Mouse (Mus musculus) thymus, adult 2 months (tissue): ENCODE measurements around the gene Ptpn3.

Source experiments
- CTCF ChIP-seq: fragments of 200-500 bp; IDR thresholded peaks from 2 replicates; pipeline ENCODE4 v1.5.1; 2012; ENCODE audit warnings: mild to moderate bottlenecking, control low read depth, low read length, moderate library complexity, borderline replicate concordance; ENCODE audit not compliant: control insufficient read depth, poor library complexity, insufficient read depth; ENCODE audit errors: extremely low read depth
- POLR2A ChIP-seq: fragments of 200-500 bp; IDR thresholded peaks from 2 replicates; pipeline ENCODE4 v1.6.1; 2012; ENCODE audit warnings: mild to moderate bottlenecking, low read length, control low read depth, moderate library complexity; ENCODE audit not compliant: control insufficient read depth, poor library complexity, insufficient read depth; ENCODE audit errors: extremely low read depth

DNA sequence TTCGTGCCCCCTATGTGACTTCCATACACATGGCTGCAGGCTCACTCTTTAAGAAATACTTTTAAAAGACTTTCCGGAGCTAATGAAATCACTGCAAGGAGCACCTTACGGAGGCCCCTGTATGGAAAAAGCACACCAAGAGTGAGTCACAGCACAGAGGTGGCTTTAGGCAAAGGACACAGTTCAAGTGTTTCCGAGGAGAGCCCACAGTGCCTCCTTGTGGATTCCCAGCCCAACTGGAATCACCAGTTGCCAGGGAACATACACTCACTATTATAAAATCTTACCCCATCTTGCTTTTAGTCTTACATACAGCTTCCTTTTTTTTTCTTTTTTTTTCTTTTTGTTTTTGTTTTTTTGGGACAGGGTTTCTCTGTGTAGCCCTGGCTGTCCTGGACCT is 85.1 kb downstream of the Ptpn3 start:
- TF ChIP-seq CTCF: no peak
- no peak for TF ChIP-seq POLR2A
